In the genomic region with DNA sequence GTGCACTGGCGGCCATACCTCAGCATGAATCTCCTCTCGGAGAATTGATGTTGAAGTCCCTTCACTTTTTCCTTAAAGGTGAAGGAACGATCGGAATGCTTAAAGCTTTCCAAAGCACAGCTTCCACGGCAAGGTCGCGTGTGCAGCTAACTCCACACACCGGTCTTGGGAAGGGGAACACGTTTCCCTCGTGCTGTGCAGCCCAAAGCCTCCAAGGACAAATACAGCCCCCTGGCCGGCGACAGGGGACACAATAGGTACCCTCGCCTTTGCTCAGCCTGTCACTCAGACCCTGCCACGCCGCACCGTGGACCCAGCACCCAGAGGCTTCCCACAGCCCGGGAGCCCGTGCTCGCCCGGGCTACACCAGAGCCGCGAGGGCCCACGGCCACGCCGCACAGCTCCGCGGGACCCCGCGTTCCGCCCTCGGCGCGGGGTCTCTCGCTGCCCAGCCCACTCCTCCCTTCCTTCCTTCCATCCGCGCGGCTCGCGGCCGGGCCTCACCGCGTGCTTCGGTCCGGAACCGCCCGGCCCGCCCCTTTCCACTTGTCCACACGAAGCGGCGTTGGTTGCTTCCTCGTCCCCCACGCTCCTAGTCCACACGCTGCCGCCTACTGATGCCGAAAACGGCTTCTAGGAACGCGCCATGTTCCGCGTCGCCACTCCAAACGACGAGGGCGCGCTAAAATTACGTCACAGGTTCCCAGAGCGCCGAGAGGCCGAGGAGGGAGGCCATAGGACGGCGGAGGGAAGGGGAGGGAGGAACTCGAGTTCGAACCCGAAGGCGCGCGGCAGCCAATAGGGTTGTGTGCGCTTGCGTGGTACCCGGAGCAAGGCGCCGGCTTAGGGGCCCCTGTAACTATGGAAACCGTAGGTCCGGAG, we compare ENCODE assay signal across 1 mouse cellular context.
TF ChIP-seq lines count a peak whose summit lies in the region.

Gene Ipo11 (minus strand): TSS at position 703 of the 882 bp plus-strand sequence.

TF ChIP-seq in C2C12, 6 proteins besides CTCF, POLR2A, EP300 and RAD21 (continued from another document):
- no peak for TF ChIP-seq CEBPB (IDR thresholded peaks at IDR 0.05; ENCODE audit: low read depth)
